Mouse (Mus musculus) thymus, adult 18-20 months (tissue): ENCODE measurements at regions not wholly inside any gene's neighbourhood (a gene's known extent, or its start where the extent isn't known, plus 50 kb on each side); places are given as distances from the start of the nearest gene placed in this dataset.
"Not testable (repeated sequence)": the region's sequence is repeated elsewhere in the genome, so short reads cannot be mapped to it uniquely, and the experiment has no call there.

Experiments
- DNase-seq, 2 experiments: peaks; one replicate each; pipeline ENCODE4 v3.0.0; 2022; ENCODE audit warnings: mixed read lengths in 2 of 2

- DNase-seq, result not testable (repeated sequence)
Measured at GRCm38 (mm10) chr7:59797212-59797611, 207.6 kb downstream of the Snurf start.

- peak in 1 of 2 experiments; percentile 5 for DNase-seq
Measured at GRCm38 (mm10) chr7:59769749-59770148, 235.1 kb downstream of the Snurf start.

GRCm38 (mm10) chr7:59768641-59769040 lies 236.2 kb downstream of the Snurf start:
- peak; percentile 4 to 9 for DNase-seq

- DNase-seq, result peak in 1 of 2 experiments; percentile 2
Measured at GRCm38 (mm10) chr7:59767325-59767724, 237.5 kb downstream of the Snurf start.
